Mouse (Mus musculus) skeletal muscle tissue, adult 2 months (tissue): ENCODE measurements around the gene Pcsk5.
A peak's percentile ranks its signal among the peaks of the same experiment; 100 is the strongest.

Source experiments
- DNase-seq: peaks from one replicate; pipeline ENCODE4 v3.0.0-alpha.2; 2012; ENCODE audit warnings: low read depth, low spot score

The Pcsk5 gene

GRCm38 (mm10) chr19:17577412-17577811 is 260.0 kb downstream of the Pcsk5 start:
- DNase-seq: no peak

- DNase-seq: no peak
These were observed 262.9 kb downstream of the Pcsk5 start for GRCm38 (mm10) chr19:17574564-17574963.

GRCm38 (mm10) chr19:17572315-17572714 is 265.1 kb downstream of the Pcsk5 start:
- no peak for DNase-seq

- DNase-seq: no peak
These were observed 266.5 kb downstream of the Pcsk5 start for GRCm38 (mm10) chr19:17570936-17571335.

- DNase-seq: no peak
These were observed 270.2 kb downstream of the Pcsk5 start for GRCm38 (mm10) chr19:17567264-17567663.

- no peak for DNase-seq
These were observed 271.3 kb downstream of the Pcsk5 start for GRCm38 (mm10) chr19:17566097-17566496.

GRCm38 (mm10) chr19:17558764-17559163 is 278.7 kb downstream of the Pcsk5 start:
- DNase-seq: no peak

GRCm38 (mm10) chr19:17555159-17555558 is 282.3 kb downstream of the Pcsk5 start:
- peak; percentile 23 for DNase-seq

- no peak for DNase-seq
These were observed 282.9 kb downstream of the Pcsk5 start for GRCm38 (mm10) chr19:17554571-17554970.

GRCm38 (mm10) chr19:17553396-17554100 is 283.9 kb downstream of the Pcsk5 start:
- DNase-seq: no peak

- no peak for DNase-seq
These were observed 308.5 kb downstream of the Pcsk5 start for GRCm38 (mm10) chr19:17528746-17529532.

GRCm38 (mm10) chr19:17525558-17525957 is 311.9 kb downstream of the Pcsk5 start:
- DNase-seq: no peak

- no peak for DNase-seq
These were observed 323.0 kb downstream of the Pcsk5 start for GRCm38 (mm10) chr19:17514456-17514855.

GRCm38 (mm10) chr19:17511283-17511682 is 326.1 kb downstream of the Pcsk5 start:
- DNase-seq: no peak

GRCm38 (mm10) chr19:17504212-17504611 is 333.2 kb downstream of the Pcsk5 start:
- DNase-seq: no peak

- DNase-seq: peak; percentile 84
These were observed 338.7 kb downstream of the Pcsk5 start for GRCm38 (mm10) chr19:17498586-17499235.

GRCm38 (mm10) chr19:17496131-17496530 is 341.3 kb downstream of the Pcsk5 start:
- DNase-seq: no peak

GRCm38 (mm10) chr19:17491822-17492544 is 345.4 kb downstream of the Pcsk5 start:
- no peak for DNase-seq

GRCm38 (mm10) chr19:17491322-17491721 is 346.1 kb downstream of the Pcsk5 start:
- no peak for DNase-seq

- DNase-seq: no peak
These were observed 347.6 kb downstream of the Pcsk5 start for GRCm38 (mm10) chr19:17489866-17490141.

- DNase-seq: no peak
These were observed 348.2 kb downstream of the Pcsk5 start for GRCm38 (mm10) chr19:17489041-17489865.
